Mouse (Mus musculus): ENCODE data around the gene Slc25a28.

GRCm38 (mm10) chr19:43651241-43651785 lies 23.4 kb downstream of the Slc25a28 start:
- no peak for TF ChIP-seq CTCF (IDR thresholded peaks at IDR 0.05; ENCODE audit: low read depth)
- TF ChIP-seq EP300 (IDR thresholded peaks at IDR 0.05; ENCODE audit: low read depth) = no peak

Data from liver, postnatal 0 days (tissue).